Mouse (Mus musculus): Measurements from ENCODE around the gene Ppp2r1b.

DNA sequence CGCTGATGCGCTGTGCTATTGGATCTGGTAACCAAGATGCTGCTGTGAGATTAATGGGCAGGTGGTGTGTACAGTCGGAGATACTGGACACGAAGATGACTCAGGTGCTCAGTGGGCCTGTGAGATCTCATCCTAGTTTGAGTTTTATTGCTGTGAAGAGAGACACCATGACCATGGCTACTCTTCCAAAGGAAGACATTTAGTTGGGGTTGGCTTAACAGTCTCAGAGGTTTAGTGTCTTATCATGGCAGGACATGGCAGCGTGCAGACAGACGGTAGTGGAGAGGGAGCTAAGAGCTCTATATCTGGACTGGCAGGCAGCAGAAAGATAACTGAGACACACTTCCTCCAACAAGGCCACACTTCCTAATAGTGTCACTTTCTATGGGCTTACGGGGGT lies 33.9 kb upstream of the Ppp2r1b start:
- TF ChIP-seq GABPA (IDR thresholded peaks at IDR 0.05; ENCODE audit: insufficient replicate concordance, low read depth, low read length) (no peak), EP300 (IDR thresholded peaks at IDR 0.05; ENCODE audit: low read length) (no peak), ZC3H11A (IDR thresholded peaks at IDR 0.05; ENCODE audit: low read depth, low read length) (no peak), SIN3A (IDR thresholded peaks at IDR 0.05; ENCODE audit: low read length) (no peak), POLR2A (IDR thresholded peaks at IDR 0.05; ENCODE audit: low read depth, low read length) (no peak), CTCF (conservative IDR thresholded peaks at IDR 0.05 in 1 of 2, IDR thresholded peaks at IDR 0.05 in 1 of 2; ENCODE audit: low read depth in 2 of 2, low read length in 2 of 2) (no peak), CHD1 (IDR thresholded peaks at IDR 0.05; ENCODE audit: low read depth, low read length) (no peak), CHD2 (IDR thresholded peaks at IDR 0.05; ENCODE audit: low read length) (no peak), MAFK (IDR thresholded peaks at IDR 0.05; ENCODE audit: insufficient replicate concordance, low read length) (no peak), TCF12 (IDR thresholded peaks at IDR 0.05; ENCODE audit: low read depth, low read length) (no peak), MAX (IDR thresholded peaks at IDR 0.05; ENCODE audit: low read length) (no peak), USF2 (conservative IDR thresholded peaks at IDR 0.05; ENCODE audit: low read depth, low read length) (no peak), E2F4 (IDR thresholded peaks at IDR 0.05; ENCODE audit: insufficient replicate concordance, low read depth, low read length) (no peak)
